Mouse (Mus musculus) CD8-positive naive resting alpha-beta T cell, adult 2 months (primary cell): ENCODE measurements around the gene Mtor.

ENCODE experiments used
- DNase-seq, 2 experiments: peaks; one replicate each; pipeline ENCODE4 v3.0.0; 2022; ENCODE audit warnings: low read depth in 2 of 2, low spot score in 2 of 2

Gene Mtor

DNA sequence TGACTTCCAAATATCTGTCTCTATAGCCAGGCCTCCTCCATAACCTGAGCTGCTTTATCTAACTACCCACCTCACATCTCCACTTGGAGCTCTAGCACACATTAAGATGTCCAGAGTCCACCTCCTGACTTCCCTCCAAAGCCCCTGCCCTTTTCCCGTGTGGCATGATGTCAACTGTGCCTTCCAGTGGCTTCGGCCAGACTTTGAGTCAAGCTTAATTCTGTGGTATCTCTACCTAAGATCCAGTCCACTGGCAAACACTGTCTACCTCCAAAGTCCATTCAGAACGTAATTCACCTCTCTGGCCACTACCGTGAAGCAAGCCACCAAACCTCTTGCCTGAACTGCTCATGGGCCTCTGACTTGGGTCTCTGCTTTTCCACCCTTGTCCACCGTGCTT is 6.5 kb upstream of the Mtor start:
- no peak for DNase-seq

DNA sequence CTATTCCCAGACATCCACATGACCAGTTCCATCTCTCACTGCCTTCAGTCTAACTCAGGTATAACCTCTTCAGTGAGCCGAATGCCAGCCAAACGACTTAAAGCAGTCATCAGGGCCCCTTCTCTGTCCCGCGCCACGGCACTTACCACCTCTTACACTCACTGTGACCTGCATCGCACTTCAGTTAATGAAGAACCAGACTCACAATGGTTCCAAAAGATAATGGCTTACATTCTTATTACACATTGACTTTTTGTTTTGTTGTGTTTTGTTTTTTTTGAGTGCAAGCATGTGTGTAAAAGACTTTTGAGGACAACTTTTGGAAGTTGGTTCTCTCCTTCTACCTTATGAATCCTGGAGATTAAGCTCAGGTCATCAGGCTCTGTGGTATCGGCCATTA is 5.8 kb upstream of the Mtor start:
- no peak for DNase-seq

DNA sequence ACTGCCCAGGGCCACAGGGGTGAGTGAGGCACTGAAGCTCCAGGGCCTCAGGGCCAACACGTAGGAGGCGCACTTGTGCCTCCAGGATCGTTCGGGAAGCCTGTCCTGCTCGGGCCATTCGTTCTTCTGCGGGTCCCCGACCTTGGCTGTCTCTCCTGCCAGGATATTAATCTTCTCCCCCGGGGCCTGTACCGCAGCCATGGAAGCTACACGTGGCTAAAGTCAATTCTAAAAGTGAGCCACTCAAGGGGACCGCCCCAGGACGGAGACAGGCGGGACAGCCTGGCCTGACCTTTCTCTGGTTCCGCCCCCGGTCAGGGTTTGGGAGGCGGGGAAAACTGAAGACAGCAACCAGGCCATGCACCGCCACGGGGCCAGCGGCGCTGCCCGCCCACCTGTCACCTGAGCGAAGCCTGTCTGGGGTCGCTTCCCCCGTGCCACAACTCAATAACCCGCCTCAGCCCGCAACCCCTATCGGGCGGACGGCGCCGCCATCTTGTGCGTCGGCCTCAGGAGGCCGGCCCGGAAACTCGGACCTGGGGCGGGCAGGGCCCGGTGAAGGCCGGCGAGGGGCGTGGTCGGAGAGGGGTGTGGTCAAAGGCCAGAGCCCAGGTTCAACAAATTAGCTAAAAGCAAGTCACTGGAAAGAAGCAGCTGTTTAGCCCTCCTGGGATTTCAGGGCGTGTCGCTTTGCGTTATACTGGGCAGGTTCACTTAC is 4.0 kb upstream of the Mtor start, which contains the start of gene Ubiad1:
Gene Ubiad1, minus strand, starts transcription at position 522 of the 718 bp plus-strand sequence.
- peak; percentile 46 to 49 for DNase-seq

DNA sequence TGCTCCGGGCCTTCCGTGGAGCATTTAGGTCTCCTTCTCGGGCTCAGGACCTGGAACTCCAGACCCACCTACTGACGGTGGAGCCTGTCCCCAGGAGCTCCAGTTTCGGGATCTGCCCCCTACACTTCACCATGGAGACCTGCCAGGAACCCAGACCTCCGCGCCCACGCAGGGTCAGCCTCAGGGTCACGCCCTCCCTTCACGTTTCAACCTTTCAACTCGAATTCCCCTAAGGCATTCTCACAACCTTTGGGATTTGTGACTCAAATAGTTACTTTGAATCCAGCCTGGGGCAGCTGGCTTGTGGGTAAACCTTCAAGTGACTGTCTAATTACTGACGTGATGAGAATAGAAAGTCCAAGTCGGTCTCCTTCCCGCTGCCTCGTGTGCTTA is 438 bp downstream of the Mtor start:
- DNase-seq = no peak

DNA sequence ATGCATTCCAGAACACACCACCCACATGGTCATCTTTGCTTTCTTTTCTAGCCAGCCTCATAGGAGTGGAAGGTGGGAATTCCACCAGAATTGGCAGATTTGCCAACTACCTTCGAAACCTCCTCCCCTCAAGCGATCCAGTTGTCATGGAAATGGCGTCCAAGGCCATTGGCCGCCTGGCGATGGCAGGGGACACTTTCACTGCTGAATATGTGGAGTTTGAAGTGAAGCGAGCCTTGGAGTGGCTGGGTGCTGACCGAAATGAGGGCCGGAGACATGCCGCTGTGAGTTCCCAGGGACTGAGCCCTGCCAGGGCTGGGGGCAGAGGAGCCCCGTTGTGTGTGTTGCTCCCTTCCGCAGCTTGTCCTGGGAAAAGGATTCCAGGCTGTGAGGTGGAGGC is 5.3 kb downstream of the Mtor start:
- DNase-seq = no peak

DNA sequence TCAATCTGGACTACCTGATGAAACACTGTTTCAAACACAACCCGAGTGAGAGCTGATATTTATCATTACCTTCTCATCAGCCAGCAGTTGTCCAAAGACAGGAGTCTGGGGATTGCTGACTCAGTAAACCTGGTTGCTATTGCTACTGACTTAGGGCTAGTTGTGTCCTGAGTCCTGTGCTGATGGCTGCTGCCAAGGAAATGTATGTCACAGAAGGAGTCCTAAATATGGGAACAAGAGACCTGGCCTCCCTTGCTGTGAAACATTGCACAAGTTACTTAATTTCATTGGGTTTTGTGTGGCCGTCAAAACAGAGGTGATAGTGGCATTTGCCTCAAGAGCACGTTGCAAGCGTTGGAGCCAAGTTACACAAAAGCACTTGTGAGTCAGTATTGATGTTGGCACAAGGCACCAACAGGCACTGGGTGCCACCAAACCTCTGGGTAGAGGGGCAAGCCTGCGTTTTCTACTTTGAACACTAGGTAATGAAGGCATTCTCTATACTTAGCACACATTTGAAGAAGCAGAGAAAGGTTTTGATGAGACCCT is 7.1 kb downstream of the Mtor start:
- no peak for DNase-seq

DNA sequence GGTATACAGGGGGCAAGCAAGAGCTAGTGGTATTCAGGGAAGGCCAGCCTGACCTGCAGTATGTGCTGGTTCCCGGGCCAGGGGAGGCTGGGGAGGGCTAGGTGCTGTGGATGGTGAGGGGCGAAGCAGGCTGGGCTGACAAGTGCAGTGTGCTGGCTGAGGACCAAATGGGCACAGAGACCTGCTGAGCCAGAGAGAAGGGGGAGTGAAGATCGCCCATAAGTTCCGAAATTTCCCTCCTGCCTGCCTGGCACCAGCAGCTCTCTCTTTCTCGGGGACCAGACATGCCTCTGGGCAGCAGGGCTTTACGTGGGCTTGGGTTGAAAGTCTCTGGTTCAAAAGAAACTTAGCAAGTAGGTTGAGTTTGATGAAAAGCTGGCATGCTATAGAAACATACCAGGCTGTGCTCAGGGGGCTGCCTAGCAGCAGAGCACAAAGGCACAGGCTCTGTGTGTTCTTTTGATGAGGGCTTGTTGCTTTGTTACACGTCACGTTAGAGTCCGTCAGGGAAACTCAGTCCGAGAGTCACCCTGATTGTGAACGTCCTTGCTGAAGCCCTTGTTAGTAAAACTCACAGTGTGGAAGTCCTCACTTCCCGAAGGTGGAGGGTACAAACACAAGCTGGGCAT is 12.4 kb downstream of the Mtor start:
- DNase-seq = no peak

DNA sequence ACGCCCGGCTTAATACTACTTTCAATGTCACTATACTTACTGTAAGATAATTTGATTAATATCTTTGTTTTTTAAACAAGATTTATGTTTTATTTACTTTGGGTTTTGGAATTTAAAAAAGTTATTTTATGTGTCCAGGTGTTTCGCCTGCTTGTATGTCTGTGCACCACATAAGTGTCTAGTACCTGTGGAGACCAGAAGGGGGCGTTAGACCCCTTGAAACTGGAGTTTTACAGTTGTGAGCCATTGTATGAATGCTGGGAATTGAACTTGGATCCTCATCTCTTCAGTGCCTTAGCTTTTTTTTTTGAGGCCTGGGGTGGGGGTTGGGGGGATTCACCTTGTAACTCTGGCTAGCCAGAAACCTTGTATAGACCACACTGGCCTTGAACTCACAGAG is 13.4 kb downstream of the Mtor start:
- DNase-seq = no peak

DNA sequence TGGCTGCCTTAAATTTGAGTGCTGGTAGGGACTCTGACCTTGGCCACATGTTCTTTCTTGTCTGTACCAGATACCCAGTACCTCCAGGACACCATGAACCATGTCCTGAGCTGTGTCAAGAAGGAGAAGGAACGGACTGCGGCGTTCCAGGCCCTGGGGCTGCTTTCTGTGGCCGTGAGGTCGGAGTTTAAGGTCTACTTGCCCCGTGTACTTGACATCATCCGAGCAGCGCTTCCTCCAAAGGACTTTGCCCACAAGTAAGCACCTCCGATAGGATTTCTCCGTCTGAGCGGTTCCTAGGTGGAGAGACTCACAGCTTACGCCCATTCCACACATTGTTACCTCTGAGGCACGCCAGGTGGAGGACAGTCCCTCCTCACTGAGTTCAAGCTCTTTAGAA is 14.3 kb downstream of the Mtor start:
- no peak for DNase-seq

DNA sequence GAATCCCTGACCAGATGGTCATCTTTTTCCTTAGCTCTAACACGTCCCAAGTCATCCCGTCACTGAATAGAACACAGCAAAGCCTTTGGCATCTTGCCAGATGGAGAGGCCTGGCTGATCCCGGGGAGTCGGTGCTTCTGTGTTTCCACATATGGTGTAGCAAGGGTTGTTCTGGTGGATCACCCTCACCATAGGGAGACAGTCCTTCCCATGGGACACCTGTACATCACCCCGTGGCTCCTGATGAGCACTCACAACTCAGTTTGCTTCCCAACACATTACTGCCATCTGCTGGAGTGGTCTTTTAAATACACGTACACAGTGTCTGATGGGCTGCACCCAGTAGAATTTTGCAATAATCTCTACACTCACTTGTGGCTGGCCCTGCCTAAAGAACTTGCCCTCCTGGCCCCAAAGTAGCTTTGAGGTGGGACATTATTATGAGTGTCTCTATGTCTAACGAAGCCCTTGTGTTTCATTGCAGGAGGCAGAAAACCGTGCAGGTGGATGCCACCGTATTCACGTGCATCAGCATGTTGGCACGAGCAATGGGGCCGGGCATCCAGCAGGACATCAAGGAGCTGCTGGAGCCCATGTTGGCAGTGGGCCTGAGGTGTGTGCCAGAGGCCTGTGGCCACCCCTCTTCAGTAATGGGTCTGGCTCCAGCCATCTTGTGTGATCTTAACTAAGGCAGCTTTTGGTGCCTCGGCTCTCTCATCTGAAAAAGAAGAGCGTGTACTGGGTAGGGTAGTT is 15.0 kb downstream of the Mtor start:
- DNase-seq = no peak

DNA sequence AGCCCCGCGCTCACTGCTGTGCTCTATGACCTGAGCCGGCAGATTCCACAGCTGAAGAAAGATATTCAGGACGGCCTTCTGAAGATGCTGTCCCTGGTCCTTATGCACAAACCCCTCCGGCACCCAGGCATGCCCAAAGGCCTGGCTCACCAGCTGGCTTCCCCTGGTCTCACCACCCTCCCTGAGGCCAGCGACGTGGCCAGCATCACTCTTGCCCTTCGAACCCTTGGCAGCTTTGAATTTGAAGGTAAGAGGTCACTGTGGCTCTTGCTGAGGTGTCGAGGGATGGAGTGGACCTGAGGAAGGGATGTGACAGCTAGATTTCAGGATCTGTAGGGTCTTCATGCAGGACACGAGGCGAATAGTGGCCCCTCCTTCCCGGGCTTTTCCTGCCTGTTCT is 15.9 kb downstream of the Mtor start:
- no peak for DNase-seq

DNA sequence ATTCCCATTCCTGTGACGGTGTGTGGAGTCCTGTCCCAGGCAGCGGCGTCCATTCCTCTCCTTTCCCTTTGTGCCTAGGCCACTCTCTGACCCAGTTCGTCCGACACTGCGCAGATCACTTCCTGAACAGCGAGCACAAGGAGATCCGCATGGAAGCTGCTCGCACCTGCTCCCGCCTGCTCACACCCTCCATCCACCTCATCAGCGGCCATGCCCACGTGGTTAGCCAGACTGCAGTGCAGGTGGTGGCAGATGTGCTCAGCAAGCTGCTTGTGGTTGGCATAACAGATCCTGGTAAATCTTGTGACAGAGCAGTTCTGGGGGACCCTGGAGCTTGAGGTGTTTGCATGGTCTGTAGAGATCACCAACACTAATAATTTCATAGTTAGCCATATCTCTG is 16.5 kb downstream of the Mtor start:
- DNase-seq = no peak

DNA sequence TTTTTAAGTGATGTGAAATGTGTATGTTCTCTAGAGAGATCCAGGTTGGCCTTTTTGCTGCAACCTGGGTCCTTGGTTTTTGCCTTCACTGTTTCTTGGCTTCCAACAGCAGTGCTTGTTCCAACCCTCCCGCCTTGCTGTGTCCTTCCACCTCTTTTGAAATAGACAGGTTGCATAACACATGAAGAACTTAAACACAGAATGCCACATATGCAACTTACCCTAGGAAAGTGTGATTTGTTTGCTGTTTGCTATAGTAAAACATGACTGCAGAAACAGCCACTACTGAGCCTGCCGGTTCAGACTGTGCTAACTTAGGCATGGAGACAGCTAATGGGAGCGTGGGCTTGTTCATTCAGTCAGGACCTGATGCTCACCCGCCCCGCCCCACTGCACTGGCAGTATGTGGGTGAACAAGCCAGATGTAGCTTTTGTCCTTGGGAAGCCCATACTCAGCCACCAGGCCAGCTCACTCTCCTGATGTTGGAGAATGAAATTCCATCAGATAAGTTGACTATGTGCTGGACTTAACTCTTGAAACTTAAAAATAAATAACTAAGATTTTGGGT is 18.2 kb downstream of the Mtor start:
- DNase-seq = no peak

DNA sequence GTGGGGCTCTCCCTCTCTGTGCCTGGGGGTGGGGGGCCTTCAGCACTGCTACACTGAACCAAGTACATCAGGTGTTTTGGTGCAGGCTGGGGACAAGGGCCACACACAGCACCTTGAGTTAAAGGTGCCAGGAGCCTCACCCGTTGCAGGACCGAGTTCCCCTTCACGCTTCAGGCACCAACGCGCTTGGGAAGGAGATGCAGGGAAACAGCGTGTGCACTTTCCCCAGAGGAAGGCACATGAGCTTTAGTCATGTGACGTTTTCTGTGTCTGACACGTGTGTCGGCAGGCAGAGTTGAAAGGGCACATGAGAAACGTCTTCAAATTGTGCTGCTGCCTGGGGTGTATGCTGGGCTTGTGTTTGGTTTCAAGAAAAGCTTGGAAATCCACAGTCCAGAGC is 20.0 kb downstream of the Mtor start:
- no peak for DNase-seq

DNA sequence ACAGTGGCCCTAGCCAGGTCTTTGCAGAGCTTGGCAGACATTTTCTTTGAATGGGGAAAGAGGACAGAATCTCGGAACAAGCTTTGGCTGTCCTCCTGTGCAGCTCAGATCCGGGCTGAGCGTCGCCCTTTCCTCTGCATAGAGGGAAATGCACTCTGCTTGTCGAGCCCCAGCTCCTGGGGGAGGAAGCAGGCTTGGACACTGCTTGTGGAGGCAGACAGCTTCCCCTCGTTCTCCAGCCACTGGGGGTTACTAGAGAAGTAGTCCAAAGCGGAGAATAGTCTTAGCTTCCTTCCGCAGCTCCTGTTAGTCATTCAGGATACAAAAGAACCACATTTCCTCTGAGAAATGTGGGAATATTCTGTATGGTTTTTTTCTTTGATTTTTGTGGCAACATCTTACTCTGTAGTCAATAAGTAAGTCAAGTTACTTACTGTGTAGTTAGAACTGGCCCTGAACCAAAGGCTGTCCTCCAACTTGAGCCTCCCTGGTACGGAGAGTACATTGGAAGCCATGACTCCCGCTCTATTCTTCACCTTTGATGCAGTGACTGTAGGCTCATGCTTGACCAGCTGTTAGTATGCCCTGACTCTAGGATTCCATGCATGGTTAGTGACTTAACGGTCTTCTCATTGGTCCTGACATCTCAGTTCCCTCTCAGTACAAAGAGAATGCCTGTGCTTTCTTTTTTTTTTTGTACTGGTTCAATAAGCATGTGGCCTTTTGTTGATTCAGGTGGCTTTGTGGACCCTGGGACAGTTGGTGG is 21.3 kb downstream of the Mtor start:
- DNase-seq = no peak

DNA sequence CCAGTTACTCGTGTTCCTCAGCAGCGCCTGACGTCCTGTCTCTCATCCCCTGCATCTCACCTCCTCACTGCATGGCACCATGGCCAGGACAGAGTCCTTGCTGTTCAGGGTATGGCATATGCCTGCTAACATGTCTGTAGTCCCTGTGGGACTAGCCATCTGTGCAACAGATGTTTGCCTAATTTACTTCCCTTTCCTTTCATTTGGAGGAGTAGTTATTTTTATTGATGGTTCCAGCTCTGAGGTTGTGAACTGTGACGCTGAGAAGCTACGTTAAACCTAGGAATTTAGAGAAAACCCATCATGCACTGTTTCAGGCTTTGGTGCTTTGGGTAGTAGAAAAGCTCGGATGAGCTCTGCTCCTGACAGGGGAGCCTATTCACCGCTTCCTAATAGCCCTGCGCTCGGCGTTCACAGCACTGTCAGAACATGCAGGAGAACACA is 23.0 kb downstream of the Mtor start:
- DNase-seq = no peak

DNA sequence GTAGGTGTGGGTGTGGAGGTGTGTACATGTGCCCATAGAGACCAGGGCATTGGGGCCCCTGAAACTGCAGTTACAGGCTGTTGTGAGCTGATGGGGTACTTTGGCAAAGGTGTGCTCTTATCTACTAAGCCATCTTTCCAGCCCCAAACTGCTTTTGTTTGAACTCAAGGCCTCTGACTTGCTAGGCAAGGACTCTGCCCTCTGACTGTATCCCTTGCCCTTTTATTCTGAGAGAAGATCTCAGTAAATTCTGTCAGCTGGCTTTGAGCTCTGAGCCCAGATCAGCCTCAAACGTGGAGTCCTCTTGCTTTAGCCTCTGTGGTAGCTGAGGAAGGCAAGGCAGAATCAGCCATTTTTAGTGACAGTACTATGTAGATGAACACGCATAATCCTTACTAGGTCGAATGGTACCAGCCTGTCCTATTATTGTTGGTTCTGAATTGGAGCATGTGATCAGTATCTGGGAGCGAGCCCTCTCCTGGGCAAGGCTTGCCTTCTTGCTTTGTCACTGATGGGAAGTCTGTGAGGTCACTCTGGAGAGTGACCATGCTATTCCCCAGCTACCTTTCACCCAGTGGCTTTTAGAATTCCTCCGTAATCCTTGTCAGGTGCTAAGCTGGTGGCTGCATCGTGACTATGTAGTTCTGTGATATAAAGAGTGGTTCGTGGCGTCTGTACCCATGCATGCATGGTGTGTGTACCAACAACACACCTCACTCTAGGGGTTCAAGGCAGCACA is 24.2 kb downstream of the Mtor start:
- DNase-seq = no peak

DNA sequence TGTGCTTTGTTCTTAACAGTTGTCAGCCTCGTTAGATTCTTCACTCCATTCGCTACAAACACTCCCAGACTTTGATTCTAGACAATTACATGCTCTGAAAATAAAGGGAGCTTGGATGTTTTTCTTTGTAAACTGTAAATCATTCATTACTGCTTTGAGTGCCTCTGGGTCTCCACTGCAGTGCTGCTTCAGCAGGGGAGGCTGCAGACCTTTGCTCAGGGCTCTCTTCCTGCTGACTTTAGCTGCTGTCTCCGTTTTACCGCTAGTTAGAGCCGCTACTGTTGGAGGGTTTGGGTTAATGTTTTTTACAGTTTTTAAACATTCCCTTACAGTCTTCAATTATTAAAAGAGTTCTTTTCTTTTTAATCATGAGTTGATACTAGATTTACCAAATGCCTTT is 25.1 kb downstream of the Mtor start:
- no peak for DNase-seq

DNA sequence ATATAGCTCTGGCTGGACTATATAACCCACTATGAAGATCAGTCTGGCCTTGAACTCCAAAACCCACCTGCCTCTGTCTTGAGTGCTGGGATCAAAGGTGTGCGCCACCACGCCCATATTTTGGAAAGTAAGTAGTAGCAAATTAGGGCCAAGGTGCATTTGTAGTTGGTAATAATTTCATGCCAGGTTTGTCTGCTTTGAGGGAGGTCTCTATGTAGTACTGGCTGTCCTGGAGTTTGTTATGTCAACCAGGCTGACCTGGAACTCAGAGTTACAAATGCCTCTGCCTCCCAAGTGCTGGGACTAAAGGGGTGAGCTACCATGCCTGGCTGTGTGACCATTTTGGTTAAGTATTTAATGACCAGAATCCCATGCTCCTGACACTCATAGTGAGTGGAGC is 31.8 kb downstream of the Mtor start:
- DNase-seq = no peak

DNA sequence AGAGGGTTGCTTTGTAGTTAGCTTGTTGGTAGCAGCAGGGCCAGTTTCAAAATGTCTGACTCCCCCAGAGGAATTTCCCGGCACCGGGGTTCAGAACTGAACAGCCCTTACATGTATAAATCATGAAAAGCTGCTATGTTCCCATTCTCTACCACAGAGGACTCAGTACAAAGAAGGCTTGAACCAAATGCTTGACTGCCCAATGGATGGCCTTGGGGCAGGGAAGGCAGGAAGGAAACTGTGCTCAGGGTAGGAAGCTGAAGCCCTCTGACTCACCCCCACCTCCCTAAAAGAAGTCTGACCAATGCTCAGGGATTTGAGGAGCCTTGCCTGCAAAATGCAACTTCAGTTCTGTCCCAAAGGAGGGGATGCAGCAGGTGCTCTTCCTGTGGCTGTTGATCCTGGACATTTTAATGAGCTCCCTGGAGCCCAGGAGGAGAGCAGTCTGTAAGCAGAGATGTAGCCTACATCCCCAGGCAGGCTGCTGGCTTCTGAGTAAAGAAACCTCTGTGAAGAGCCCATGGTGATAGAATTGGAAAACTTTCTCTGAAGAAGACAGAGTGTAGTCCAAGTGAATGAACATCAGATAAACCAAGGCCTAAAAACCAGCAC is 33.3 kb downstream of the Mtor start:
- DNase-seq = no peak
